Mouse (Mus musculus) left cerebral cortex, postnatal 14 days (tissue): ENCODE measurements around the gene Mfap1b. TPM values are rescaled to one million over a fixed set of nuclear protein-coding genes. Genes with fewer than 3 reads are reported as not detected.

Experiments
- DNase-seq, 2 experiments: peaks; one replicate each; pipeline ENCODE4 v3.0.0; 2021 to 2022; ENCODE audit warnings: low spot score in 2 of 2, mixed read lengths in 1 of 2
- intact Hi-C: fragments of 180-260 bp; cut with DNase I; formaldehyde crosslinking; loops from one replicate; pipeline ENCODE4 v1.15.1; 2025
- microRNA-seq, 2 experiments: library from miRNA; unstranded; fragments of <30 nt; microRNA quantifications; one replicate each; pipeline ENCODE4 v1.2.0; 2022
- total RNA-seq, 2 experiments: library from RNA; stranded (reverse); gene quantifications; 2 replicates each; pipeline ENCODE4 v1.2.3; 2021

The Mfap1b gene
- total RNA-seq, 2 experiments from 2014 or later, result 40.3 to 41.8 TPM

DNA sequence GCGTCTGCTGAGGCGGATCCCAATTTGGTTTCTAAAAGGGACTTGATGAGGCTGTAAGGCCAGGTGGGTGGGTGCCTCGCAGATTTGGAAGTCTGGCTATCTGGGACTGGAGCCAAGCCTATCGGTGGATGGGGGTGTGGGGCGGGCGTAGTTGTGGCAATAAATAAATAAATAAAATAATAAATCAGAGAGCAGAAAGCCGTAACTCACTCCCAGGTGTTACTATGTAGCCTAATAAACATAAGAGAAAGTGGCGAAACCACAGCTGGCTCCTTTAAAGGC is 30.9 kb downstream of the Mfap1b start:
- intact Hi-C loops, result no loop called here

DNA sequence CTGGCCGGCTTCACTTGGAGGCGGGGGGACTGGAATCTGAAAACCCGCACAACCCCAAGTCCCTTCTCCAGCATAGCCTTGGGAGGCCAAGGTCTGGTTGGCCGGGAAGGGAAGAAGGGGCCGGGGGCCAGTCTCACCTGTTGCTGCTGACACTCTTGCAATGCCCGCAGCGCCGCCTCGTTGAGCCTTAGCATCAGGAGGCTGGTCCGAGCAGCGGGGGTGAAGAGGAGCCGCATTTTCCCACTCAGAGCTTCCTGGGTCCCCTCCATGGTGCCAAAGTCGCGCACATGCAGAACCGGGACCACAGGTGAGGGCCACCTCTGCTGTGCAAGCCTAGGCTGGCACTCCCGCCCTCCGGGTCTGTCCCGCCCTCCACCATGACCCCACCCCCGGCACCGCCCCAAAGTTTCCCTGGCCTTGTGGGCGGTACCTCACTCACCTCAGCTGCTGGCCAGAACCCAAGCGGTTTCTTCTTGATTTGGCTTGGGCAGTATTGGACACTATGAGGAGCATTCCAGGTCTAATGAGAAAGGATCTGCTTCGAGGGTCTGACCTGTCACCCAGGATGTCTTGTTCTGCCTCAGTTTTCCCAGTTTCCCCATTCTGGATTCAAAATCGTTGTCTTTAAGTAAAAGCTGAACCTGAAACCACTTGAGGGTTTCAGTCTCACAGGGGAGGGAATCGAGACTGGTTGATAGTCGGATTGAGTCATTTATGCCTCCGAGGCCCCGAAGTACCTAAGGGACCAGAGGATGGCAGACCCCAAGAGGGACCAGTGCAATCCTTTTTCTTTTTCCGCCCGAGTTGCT is 31.4 kb downstream of the Mfap1b start:
- intact Hi-C loops, result no loop called here
- DNase-seq, result no peak

More for the DNA sequence above, 30.9 kb downstream of the Mfap1b start:
- no peak for DNase-seq

DNA sequence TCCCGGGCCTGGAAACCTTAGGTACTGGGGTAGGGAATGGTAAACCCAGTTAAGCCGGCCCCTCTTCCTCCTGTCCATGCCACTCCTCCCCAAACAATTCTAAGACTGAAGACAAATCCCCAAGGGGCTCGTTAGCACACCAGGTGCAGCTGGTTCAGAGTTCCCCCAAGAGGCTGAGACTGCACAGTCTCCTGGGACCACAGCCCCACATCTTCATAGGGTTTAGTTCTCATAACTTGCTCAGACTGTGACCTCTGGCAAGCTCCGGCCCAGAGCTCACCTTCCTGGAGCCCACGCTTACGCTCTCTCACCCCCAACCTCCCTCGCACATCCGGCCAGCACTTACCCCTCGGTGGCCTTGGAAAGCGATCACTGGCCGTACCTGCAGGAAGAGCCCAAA is 32.1 kb downstream of the Mfap1b start:
- intact Hi-C loops, result no loop called here
- no peak for DNase-seq

DNA sequence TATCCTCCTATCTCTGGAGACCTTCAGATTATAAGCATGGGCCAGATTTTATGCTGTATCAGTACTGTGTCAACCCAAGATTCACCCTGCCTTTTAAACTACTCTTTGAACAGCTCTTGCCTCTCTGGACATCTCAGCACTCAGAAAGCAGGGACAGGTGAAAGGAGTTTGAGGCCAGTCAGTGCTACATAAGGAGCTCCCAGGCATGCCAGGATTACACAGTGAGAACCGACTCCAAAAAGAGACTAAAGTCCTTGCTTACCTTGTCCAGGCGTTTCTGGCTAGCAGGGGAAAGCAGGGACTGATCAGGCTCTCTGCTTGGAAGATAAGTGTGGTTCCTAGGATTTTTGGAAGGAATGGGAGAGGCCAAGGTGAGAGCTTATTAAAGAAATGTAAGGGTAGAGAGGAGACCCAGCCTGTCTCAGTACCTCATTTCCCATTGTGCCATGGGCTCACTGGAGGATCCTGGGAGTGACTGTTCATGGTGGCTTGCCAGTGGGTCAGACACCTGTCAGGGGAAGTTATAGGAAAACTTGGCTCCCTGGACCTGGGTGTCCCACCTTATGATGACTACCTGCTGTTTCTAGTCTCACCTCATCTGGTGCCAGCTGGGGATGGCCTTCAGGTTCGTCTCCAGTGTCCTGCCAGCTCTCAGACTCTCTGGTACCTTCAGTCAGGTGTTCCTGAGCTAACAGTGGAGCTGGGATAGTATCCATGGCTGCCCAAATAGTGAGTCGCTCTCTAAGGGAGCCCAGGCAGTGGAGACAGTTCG is 32.8 kb downstream of the Mfap1b start:
- intact Hi-C loops, result no loop called here
- no peak for DNase-seq

DNA sequence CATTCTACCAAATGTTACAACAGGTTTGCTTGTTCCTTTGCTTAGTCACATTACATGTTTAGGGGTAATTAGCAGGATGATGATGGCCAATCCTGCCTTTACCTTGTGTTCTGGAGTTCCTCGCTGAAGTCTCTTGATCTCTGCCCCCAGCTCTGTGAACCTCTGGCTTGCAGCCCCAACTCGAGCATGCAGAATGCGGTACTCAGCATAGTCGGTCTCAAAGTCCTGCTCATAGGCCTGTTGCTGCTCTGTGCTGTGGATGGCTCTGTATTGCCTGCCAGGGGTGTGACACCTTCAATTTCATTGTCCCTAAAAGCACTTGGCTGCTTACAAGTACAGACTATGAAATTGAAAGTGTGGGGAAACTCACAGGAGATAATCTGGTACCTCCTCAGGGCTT is 34.1 kb downstream of the Mfap1b start:
- intact Hi-C loops, result no loop called here
- no peak for DNase-seq

DNA sequence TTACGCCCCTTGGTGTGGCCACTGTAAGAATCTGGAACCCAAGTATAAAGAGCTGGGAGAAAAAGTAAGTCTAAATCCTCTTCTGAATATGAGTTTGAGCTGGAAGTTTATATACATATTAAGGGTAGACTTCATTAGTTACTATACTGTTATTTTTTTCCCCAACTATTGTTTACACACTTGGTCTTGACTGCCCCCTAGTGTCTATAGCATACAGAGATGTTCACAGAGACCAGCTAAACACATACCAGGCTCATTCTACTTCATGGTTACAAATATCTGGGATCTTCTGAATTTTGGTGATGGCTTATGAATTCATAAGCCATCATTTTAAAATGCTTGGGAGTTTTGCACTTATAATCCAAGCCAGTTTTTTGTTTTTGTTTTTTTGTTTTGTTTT is 39.0 kb downstream of the Mfap1b start:
- intact Hi-C loops, result no loop called here
- DNase-seq, result no peak

DNA sequence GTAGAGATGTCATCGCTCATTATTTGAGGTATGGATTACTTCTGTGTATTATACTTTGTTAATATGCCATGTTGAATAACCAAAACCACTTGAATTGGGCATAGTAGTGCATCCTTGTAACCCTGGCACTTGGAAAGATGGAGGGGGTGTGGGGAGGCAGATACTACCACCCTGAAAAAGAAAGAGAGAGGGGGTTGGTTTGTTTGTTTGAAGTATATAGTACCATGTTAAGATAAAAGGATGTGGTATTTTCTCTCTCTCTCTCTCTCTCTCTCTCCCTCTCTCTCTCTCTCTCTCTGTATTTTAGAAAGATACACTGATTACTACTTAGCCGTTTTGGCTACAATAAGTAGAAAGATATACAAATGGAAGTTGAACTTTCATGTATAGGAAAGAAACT is 48.0 kb downstream of the Mfap1b start:
- DNase-seq, result no peak
- intact Hi-C loops, result no loop called here

DNA sequence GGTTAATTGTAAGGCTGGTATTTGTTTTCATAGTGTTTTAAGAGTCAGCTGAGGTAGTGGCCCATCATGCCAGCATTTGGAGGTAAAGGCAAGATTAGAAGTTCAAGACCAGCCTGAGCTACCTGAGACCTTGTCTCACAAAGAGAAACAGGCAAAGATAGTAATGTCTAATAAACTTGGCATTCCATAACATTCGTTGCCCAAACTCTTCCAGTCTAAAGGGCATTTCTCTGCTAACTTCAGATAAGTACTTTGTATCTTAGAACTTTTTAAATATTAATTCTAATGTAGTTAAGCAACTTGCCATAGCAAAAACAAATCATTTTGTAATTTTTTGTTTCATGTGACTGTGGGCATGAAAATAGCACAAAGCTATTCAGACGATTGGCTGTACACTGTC is 50.7 kb downstream of the Mfap1b start:
- intact Hi-C loops, result no loop called here
- DNase-seq, result no peak

DNA sequence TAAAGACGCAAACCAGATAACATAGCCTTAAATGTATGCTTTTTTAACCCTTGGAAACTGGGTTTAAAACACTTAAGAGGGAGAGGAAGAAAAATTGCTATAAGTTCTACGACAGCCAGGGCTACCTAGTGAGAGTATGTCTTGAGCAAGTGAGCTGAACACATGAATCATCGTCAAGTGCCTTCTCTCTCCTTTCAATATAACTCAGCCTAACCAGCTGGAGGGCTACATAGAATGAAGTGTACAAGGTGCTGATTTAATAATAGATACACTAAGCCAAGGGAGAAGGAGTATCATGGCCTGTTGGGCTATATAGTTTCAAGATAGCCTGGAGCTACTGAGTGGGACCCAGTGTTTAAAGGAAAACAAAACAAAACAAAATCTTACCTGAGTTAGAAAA is 55.4 kb downstream of the Mfap1b start:
- no peak for DNase-seq

DNA sequence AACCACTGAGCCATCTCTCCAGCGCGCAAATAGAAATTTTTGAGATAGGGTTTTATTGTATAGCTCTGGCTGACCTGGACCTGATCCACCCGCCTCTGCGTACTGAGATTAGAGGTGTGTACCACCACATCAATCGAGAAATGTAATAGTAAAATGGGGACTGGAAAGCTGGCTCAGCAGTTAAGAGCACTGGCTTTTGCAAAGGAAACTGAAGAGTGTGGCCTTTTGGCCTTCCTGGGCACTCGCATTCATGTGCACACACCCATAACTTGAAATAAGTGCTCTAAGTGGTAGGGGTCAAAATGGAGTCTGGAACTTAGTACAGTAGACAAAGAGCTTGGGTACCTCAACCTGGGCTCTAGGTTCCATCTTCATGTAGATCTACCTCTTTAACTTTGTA is 57.5 kb downstream of the Mfap1b start:
- intact Hi-C loops, result no loop called here
- no peak for DNase-seq

More for the DNA sequence above, 55.4 kb downstream of the Mfap1b start:
- intact Hi-C loops, result no loop called here

DNA sequence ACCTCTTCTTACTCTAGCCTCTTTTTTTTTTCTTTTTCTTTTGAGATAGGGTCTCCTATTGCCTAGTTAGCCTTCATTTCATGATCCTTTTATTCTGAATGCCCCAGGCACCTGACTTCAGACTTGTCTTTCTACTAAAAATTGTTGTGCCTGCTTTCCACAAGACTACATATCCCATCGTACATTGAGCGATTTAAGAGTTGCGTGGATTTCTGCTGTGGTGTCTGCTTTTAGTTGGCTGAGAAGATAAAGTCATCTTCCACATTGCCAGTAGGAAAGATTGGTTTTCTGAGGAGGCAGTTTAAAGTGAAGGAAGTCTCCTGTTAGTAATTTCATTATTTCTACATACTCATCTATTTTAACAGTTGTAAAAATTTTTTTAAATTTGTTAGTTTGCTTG is 58.3 kb downstream of the Mfap1b start:
- DNase-seq, result peak; percentile 21 to 26
- intact Hi-C loops, result no loop called here

DNA sequence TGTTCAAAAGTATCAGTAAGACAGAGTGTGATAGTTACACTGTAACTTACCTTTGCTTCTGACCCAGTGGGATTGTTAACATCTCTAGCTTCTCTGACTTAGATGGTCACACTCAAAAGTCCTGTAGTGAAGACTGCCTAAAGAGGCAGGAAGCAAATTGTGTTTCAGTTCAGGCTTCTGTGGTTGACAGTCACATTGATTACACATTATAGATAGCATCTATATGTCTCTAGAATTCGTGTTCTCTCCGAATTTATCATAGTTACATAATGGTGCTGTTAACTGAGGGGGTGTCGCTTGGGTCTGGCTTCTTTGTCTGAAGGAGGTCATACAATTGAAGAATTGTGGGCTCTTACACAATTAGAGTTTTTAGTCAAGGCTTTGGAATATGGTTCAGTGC is 58.8 kb downstream of the Mfap1b start:
- no peak for DNase-seq
- intact Hi-C loops, result no loop called here

DNA sequence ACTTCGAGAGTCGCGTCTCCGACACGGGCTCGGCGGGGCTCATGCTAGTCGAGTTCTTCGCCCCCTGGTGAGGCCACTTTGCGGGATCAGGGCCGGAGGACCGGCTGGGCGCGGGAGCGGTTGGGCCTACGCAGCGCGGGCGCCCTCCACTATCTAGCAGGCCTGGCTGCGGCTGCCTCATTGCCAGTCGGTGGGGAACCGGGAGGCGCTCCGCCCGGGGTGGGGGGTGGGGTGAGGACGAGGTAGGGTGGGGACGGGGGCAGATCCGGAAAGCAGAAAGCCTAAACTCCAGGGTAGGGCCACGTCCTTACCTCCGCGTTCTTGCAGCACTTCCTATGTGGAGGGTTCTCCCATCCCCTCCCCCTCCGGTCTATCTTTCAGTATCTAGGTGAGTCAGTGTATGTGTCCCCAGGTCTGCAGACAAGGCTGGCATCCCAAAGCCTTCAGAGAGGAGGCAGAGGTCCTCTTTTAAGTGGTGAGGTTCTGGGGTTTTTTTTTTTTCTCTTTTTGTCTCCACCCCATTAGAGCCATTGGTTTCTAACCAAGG is 59.7 kb downstream of the Mfap1b start:
- intact Hi-C loops, result no loop called here
- peak; percentile 20 to 30 for DNase-seq

DNA sequence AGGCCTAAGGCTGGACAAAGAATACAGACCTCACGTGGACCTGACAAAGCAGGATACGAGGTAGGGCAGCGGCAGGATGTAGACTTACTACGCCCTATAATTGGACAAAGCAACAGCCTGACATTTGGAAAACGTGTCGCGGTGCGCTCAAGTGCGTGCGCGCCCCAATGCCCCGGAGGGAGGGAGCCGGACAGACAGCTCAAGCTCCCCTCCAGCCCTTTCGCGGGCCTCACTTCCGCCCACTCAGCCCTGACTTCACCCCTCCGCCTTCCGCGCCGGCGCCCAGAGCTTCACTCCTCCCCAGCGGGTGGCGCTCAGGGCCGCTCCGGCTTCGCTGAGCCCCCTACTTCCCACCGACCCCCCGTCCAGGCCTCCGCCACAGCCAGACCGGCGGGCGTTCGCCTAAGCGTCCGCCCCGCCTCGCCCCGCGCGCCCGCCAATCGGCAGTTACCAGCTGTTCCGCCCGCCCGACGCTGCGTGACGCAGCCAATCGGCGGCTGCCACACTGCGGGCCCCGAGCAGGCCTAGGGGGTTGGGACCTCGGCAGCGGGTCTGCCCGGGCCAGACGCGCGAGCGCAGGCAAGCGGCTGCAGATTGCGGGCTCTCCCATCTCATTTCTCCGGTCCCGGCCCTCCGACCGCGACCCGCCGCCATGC is 60.4 kb downstream of the Mfap1b start, which contains the start of the genes Pdia3 and Catsper2:
Gene Pdia3, plus strand, starts transcription at position 389 of the 656 bp plus-strand sequence.
Gene Catsper2, minus strand, starts transcription at position 406 of the 656 bp plus-strand sequence.
- peak; percentile 95 to 96 for DNase-seq
- intact Hi-C loops, result no loop called here

DNA sequence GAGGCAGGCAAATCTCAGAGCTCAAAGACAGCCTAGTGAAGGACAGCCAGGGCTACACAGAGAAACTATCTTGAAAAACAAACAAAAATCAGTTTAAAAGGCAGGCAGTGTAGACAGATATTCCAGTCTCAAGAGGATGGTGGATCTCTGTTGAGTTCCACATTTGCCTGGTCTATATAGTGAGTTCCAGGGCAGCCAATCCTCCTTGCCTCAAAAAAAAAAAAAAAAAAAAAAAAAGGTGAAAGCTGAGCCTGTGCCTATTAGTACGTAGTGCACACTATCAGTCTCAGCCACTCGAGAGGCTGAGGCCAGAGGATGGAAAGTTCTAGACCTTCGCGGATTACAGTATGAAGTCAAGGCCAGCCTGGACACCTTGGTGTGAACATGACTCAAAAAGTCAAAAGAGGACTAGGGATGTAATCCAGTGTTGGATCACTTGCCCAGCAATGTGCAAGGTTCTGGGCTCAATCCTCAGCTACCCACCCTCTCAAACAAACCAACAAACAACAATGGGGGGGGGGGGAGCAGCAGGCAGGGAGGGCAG is 61.0 kb downstream of the Mfap1b start:
- intact Hi-C loops, result no loop called here
- peak in 1 of 2 experiments; percentile 18 for DNase-seq

Small RNA genes lying within 50 kb of the gene (microRNA-seq; reads per million reads assigned to microRNA genes)
- gene Gm22953, result 0 reads per million in 2 experiments

Other genes starting within 250 kb of the Mfap1b start
- gene Trp53bp1, start 202.7 kb downstream of the Mfap1b start, total RNA-seq, result 100 to 1,000 TPM; 136 to 152 TPM
- 100 to 1,000 TPM; 489 to 493 TPM for gene Map1a, start 184.5 kb downstream of the Mfap1b start, total RNA-seq
- 10 to 100 TPM; 83.7 to 90.9 TPM for gene Ppip5k1, start 118.7 kb downstream of the Mfap1b start, total RNA-seq
- 100 to 1,000 TPM; 399 to 404 TPM for gene Ckmt1, start 116.4 kb downstream of the Mfap1b start, total RNA-seq
- under 1 TPM in 1 of 2 experiments, not detected in 1; 0.29 TPM for gene Strc, start 86.9 kb downstream of the Mfap1b start, total RNA-seq
- 100 to 1,000 TPM; 197 to 222 TPM for gene Pdia3, start 60.3 kb downstream of the Mfap1b start, total RNA-seq
- gene Catsper2, start 60.3 kb downstream of the Mfap1b start, total RNA-seq, result 1 to 10 TPM; 4.7 to 4.8 TPM
- not detected for gene Ell3, start 29.8 kb downstream of the Mfap1b start, total RNA-seq
- gene Serf2, start 24.9 kb downstream of the Mfap1b start, total RNA-seq, result 100 to 1,000 TPM; 168 to 172 TPM
- gene Hypk, start 20.8 kb downstream of the Mfap1b start, total RNA-seq, result 10 to 100 TPM; 14.9 to 18.8 TPM
- gene Serinc4, start 17.3 kb downstream of the Mfap1b start, total RNA-seq, result under 1 TPM; 0.70 to 0.82 TPM
- gene Mfap1a, start 32.6 kb upstream of the Mfap1b start, total RNA-seq, result 10 to 100 TPM; 31.9 to 37.9 TPM
- 1 to 10 TPM; 4.1 to 4.7 TPM for gene Wdr76, start 32.7 kb upstream of the Mfap1b start, total RNA-seq